Mouse (Mus musculus) T-helper 17 cell (primary cell): ENCODE measurements around the gene Irx2.

ENCODE experiments used
- in situ Hi-C, 2 experiments: fragments of 300-600 bp; cut with MboI, MseI; formaldehyde crosslinking; loops; 1 replicate in 1 of 2; 2 replicates in 1 of 2; pipeline ENCODE4 v1.15.1; 2025; ENCODE audit warnings: high pct_unique_total_duplicates in 2 of 2

Gene Irx2

DNA sequence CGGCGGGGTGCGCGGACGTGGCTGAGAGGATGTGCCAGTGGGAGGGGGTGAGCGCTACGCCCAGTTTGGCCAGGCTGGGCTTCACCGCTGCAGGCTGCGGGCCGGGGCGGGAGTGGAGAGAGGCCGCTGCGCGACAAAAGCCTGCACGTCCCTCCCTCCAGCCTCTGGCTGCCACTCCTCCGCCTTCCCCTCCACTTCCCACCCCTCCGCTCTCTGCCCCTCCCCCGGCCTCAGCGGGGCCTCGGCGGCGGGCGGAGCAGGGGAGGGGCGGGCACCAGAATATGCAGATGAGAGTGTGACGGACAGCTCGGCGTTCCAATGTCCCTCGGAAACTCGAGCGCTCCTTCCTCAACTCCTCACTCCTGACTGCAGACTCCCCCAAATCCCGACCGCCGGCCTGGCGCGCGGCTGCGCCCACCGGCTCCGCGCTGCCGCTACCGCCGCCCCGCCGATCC, at the start of gene Irx2:
Irx2 (plus strand) TSS at position 359 of the 455 bp plus-strand sequence.
- in situ Hi-C loops = no loop called here

- in situ Hi-C loops = no loop called here
Measured at GRCm38 (mm10) chr13:72581276-72581675, 47.3 kb upstream of the Irx2 start.

DNA sequence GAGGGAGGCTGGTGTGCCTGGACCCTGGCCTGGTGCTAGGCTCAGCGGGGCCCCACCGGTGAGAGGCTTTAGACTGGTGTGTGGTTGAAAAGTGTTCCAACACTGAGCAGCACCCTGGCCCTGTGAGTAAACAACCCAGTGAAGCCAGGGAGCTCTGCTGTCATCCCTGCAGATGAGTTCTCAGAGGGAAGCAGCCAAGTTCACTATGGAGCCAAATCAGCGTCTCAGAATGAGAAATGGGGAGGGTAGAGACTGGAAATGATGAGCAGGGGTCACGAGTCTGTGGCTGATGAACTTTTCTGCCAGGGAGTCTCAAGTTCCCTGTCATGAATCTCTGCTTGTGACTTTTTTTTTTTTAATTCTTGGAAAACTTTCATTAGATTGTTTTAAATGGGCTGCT, 36.1 kb upstream of the Irx2 start:
- in situ Hi-C loops = no loop called here

GRCm38 (mm10) chr13:72593310-72593709, 35.3 kb upstream of the Irx2 start:
- in situ Hi-C loops = no loop called here

DNA sequence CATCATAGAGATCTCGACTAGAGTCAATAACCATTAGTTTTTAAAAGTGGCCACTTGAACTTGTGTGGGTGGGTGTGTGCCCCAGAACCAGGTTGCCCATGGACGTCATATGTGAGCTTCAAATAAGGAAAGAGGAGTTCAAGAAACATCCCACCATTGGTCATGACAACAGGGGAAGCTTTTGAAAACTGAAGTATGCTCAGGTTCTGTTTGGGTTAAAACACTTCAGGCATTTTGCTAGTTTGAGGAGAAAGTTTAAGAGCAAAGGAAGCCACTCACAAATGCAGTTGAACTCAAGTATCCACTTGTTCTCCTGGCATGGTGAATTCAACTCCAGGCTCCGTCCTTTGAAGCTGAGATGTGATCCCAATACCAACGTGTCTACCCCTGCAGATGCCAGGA, 34.9 kb upstream of the Irx2 start:
- in situ Hi-C loops = no loop called here

DNA sequence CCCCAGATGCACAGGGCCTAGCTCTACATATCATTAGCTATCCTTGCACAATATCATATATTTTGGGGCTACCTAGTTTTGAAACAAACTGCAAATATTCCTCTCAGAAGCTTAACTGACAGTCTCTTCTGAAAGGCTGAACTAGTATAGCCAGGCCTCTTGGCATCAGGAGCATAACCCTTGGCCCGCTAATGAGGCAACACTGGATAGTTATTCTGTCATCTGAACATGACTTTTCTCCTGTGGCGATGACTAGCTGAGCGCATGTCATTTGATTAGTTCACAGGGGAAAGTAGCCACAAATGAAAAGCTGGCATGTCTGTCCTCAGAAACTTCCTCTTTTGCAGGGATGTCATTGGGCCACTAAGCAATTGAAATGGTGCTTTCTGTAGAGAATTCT, 29.4 kb upstream of the Irx2 start:
- in situ Hi-C loops = no loop called here

GRCm38 (mm10) chr13:72608706-72609105, 19.9 kb upstream of the Irx2 start:
- in situ Hi-C loops = no loop called here

DNA sequence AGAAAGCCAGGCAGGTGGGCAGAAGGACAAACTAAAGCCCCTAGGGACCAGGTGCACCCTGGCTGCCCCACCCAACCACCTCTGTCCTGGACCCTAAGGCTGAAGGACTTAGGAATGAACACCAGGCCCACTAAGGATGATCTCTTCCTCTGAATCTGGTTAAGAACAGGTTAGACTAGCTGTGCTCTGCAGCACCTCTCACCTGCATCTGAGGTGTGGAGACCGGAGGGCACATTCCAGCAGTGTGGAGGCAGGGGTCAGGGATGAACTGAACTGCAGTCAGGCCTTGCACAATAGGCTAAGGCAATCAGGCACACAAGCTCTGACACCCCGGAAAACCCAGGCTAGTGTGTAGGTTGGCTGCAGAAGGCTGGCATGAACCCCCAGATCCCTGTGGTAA, 18.3 kb upstream of the Irx2 start:
- in situ Hi-C loops = no loop called here

- in situ Hi-C loops = no loop called here
Measured at GRCm38 (mm10) chr13:72623926-72624846, 4.4 kb upstream of the Irx2 start.

DNA sequence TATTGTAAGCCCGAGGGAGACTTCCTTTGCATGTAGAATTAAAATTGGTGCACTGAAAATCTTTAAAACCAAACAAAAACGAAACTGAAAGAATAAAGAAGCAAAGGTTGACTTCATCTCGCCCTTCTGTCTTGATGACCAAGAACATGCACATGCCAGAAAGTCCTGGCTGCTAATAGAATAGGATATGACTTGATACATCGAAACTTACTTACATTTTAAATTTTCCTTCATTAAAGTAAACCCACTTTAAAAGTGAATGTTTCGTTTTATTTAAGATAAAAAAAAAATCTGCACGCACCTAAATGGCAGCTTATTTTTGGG, 3.8 kb upstream of the Irx2 start:
- in situ Hi-C loops = no loop called here

- in situ Hi-C loops = no loop called here
Measured at GRCm38 (mm10) chr13:72625236-72625950, 3.2 kb upstream of the Irx2 start.

- in situ Hi-C loops = no loop called here
Measured at GRCm38 (mm10) chr13:72627391-72628321, 964 bp upstream of the Irx2 start.

DNA sequence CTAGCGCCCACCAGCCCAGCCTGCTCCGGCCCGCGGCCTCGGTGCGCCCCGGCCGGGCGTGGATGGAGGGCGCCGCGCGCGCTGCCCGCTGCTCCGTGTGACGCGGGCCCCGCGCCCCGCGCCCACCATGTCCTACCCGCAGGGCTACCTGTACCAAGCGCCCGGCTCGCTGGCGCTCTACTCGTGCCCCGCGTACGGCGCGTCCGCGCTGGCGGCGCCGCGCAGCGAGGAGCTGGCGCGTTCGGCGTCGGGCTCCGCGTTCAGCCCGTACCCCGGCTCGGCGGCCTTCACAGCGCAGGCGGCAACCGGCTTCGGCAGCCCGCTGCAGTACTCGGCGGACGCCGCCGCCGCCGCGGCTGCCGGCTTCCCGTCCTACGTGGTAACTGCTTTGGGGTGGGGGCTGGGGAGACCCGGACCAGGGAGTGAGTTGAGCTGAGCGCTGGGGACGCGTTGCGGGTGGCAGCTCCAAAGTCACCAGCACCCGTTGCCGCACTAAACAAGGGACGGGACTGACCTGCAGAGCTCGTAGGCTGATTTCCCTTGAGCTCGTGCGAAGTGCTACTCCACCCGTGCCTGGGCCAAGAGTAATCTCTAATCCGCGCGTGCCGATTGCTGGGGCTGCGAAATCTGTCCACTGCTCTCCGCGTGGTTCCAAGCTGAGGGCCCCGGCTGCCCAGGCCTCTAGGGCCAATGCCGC, 463 bp downstream of the Irx2 start:
- in situ Hi-C loops = no loop called here

DNA sequence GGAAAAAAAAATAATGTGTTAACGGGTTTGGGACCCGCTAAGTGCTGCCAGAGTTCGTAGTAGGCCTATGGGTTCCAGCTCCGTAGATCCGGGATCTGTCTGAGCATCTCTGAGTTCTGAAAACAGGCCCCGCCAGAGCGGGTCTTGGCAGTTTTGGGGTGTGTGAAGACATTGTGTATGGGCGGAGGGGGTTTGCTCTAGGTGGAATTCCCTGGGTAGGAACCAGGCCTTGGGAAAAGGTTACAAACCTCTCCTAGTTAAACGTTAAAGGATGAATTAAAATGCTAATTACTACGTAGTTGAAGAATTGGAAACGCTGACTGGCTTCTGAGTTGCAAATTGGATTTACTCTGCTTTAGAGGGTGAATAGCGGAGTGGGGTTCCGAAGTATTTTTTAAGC, 1.2 kb downstream of the Irx2 start:
- in situ Hi-C loops = no loop called here

GRCm38 (mm10) chr13:72630501-72631372, 2.1 kb downstream of the Irx2 start:
- in situ Hi-C loops = no loop called here

DNA sequence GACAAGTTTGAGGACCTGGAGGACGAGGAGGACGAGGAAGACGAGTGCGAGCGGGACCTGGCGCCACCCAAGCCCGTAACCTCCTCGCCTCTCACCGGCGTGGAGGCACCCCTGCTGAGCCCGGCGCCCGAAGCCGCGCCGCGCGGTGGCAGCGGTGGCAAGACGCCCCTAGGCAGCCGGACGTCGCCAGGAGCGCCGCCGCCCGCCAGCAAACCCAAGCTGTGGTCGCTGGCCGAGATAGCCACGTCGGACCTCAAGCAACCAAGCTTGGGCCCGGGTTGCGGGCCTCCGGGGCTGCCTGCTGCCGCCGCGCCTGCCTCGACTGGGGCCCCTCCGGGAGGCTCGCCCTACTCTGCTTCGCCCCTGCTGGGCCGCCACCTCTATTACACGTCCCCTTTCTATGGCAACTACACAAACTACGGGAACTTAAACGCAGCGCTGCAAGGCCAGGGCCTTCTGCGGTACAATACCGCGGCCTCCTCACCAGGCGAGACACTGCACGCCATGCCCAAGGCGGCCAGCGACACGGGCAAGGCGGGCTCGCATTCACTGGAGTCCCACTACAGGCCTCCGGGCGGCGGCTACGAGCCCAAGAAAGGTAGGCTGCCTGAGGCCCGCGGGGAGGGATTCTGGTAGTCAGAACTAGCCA, 2.9 kb downstream of the Irx2 start:
- in situ Hi-C loops = no loop called here

DNA sequence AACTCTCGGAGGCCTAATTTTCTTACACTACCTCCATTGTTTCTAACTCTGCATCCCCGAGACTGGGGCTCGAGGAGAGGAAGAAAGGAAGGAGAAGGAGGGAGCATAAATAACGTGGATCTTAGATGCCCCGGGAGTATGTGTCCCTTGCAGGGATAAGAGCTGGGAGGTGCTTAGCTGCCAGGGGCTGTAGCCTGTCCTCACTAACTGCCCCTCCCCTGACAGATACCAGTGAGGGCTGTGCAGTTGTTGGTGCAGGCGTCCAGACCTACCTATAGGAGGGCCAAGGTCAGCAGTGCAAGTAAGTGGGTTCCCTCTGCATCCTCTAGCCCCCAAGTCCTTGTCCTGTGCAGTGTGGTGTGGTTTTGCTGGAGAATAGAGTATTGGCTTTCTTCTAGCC, 3.7 kb downstream of the Irx2 start:
- in situ Hi-C loops = no loop called here

DNA sequence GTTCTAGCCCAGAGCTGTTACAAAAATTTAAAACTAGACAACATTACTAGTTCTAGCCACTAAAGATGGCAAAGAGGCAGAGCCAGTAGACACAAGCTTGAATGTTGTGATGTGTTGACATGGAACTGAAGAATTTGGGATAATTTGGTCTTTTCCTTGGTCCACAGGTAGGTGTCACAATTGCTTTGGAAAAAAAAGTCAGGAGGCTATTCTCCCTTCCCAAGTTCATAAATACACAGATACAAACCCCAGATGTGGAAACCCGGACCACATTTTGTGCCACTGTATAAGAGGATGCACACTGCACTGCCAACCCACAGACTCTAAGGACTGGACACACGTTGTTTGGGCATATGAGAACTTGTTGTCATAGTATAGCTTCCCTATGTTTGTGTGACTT, 4.5 kb downstream of the Irx2 start:
- in situ Hi-C loops = no loop called here

- in situ Hi-C loops = no loop called here
Measured at GRCm38 (mm10) chr13:72634752-72635315, 6.2 kb downstream of the Irx2 start.
